Mouse (Mus musculus) intestine, embryonic 16.5 days (tissue): ENCODE results near the gene 1810046K07Rik. TPM values are rescaled to one million over a fixed set of nuclear protein-coding genes. Genes with fewer than 3 reads are reported as not detected.

Experiments
- ATAC-seq: fragments of 200-750 bp; cut with Nextera tagmentation; 2 replicates; pipeline ENCODE4 v1.8.0; 2017; ENCODE audit warnings: moderate TSS enrichment, moderate library complexity
- H3K27ac ChIP-seq: fragments of 300-500 bp; sonication (generic); 2 replicates; pipeline ENCODE4 v1.5.1; 2014; ENCODE audit warnings: mild to moderate bottlenecking, low read length
- H3K27me3 ChIP-seq: fragments of 300-500 bp; sonication (generic); replicated peaks from 2 replicates; pipeline ENCODE4 v1.6.1; 2014; ENCODE audit warnings: low read length, control low read depth, mixed read lengths; ENCODE audit not compliant: control insufficient read depth, insufficient read depth
- H3K36me3 ChIP-seq: fragments of 300-500 bp; sonication (generic); 2 replicates; pipeline ENCODE4 v1.6.1; 2014; ENCODE audit warnings: low read length, control low read depth; ENCODE audit not compliant: control insufficient read depth, insufficient read depth
- H3K4me1 ChIP-seq: fragments of 300-500 bp; sonication (generic); 2 replicates; pipeline ENCODE4 v1.6.1; 2014; ENCODE audit warnings: low read length, control low read depth, mixed read lengths; ENCODE audit not compliant: control insufficient read depth, insufficient read depth
- H3K4me2 ChIP-seq: fragments of 300-500 bp; sonication (generic); 2 replicates; pipeline ENCODE4 v1.6.1; 2014; ENCODE audit warnings: low read depth, low read length, control low read depth
- H3K4me3 ChIP-seq: fragments of 300-500 bp; sonication (generic); 2 replicates; pipeline ENCODE4 v1.5.1; 2014; ENCODE audit warnings: mild to moderate bottlenecking, low read length
- H3K9ac ChIP-seq: fragments of 300-500 bp; sonication (generic); 2 replicates; pipeline ENCODE4 v1.6.1; 2014; ENCODE audit warnings: low read depth, low read length
- H3K9me3 ChIP-seq: fragments of 300-500 bp; sonication (generic); 2 replicates; pipeline ENCODE4 v1.6.1; 2016; ENCODE audit warnings: low read length, control low read depth; ENCODE audit not compliant: control insufficient read depth
- WGBS: fragments of 180-500 bp; shearing (Covaris S2); extraction: QIAGEN DNeasy Blood & Tissue Kit; methylation state at CpG from one replicate; pipeline ENCODE4 v1.1.7; 2014; 5-methylcytosine and 5-hydroxymethylcytosine counted together
- polyA plus RNA-seq: library from polyadenylated mRNA; unstranded; fragments of >200 nt; fragmentation: Nextera tagmentation; extraction: Ambion mirVana; gene quantifications from 2 replicates; pipeline ENCODE4 v1.2.1, GENCODE M21; 2015

Gene 1810046K07Rik
- polyA plus RNA-seq, 1 experiment from 2014 or later, result not detected

- no peak overlapping the region for H3K9ac ChIP-seq
- H3K27me3 ChIP-seq, result no peaks in the 10 kb centered on the region
- no peak overlapping the region for H3K27ac ChIP-seq
- no peaks in the 10 kb centered on the region for H3K4me1 ChIP-seq
- H3K9me3 ChIP-seq, result no peaks in the 10 kb centered on the region
- WGBS, result 86% methylated on average over 13 of the region's 13 CpGs
- no peak overlapping the region for H3K4me3 ChIP-seq
- no peak overlapping the region for H3K4me2 ChIP-seq
- no peak for ATAC-seq
- no peaks in the 10 kb centered on the region for H3K36me3 ChIP-seq
Observed at GRCm38 (mm10) chr9:51331449-51332238, 2.9 kb upstream of the 1810046K07Rik start.

GRCm38 (mm10) chr9:51327555-51327903 is 1.2 kb downstream of the 1810046K07Rik start:
- ATAC-seq, result no peak
- Histone ChIP-seq H3K9me3 (no peaks in the 10 kb centered on the region), H3K27ac (no peak overlapping the region), H3K4me1 (no peaks in the 10 kb centered on the region), H3K4me2 (no peak overlapping the region), H3K4me3 (no peak overlapping the region), H3K27me3 (no peaks in the 10 kb centered on the region), H3K9ac (no peak overlapping the region), H3K36me3 (no peaks in the 10 kb centered on the region)
- 80% methylated on average over 5 of the region's 5 CpGs for WGBS

GRCm38 (mm10) chr9:51326619-51327554 is 1.8 kb downstream of the 1810046K07Rik start:
- no peaks in the 10 kb centered on the region for H3K9me3 ChIP-seq
- H3K27me3 ChIP-seq, result no peaks in the 10 kb centered on the region
- no peak for ATAC-seq
- H3K4me3 ChIP-seq, result no peak overlapping the region
- H3K4me1 ChIP-seq, result no peaks in the 10 kb centered on the region
- no peak overlapping the region for H3K27ac ChIP-seq
- H3K36me3 ChIP-seq, result no peaks in the 10 kb centered on the region
- no peak overlapping the region for H3K4me2 ChIP-seq
- 83% methylated on average over 11 of the region's 11 CpGs for WGBS
- H3K9ac ChIP-seq, result no peak overlapping the region

- Histone ChIP-seq H3K9me3 (no peaks in the 10 kb centered on the region), H3K36me3 (no peaks in the 10 kb centered on the region), H3K9ac (no peak overlapping the region), H3K4me1 (no peaks in the 10 kb centered on the region), H3K27ac (no peak overlapping the region), H3K4me2 (no peak overlapping the region), H3K4me3 (no peak overlapping the region), H3K27me3 (no peaks in the 10 kb centered on the region)
- 78% methylated on average over 7 of the region's 7 CpGs for WGBS
- ATAC-seq, result no peak
Observed at GRCm38 (mm10) chr9:51324406-51325065, 4.2 kb downstream of the 1810046K07Rik start.

- Histone ChIP-seq H3K4me2 (no peak overlapping the region), H3K36me3 (no peaks in the 10 kb centered on the region), H3K4me3 (no peak overlapping the region), H3K4me1 (no peaks in the 10 kb centered on the region), H3K27ac (no peak overlapping the region), H3K9me3 (no peaks in the 10 kb centered on the region), H3K9ac (no peak overlapping the region), H3K27me3 (no peaks in the 10 kb centered on the region; the same call in 1 of the 2 replicates)
- WGBS, result 84% methylated on average over 1 of the region's 1 CpGs
- no peak for ATAC-seq
Observed at GRCm38 (mm10) chr9:51320096-51320495, 8.6 kb downstream of the 1810046K07Rik start.

GRCm38 (mm10) chr9:51318246-51318645 is 10.5 kb downstream of the 1810046K07Rik start:
- Histone ChIP-seq H3K27ac (no peak overlapping the region), H3K4me1 (no peaks in the 10 kb centered on the region), H3K4me2 (no peak overlapping the region), H3K27me3 (no peaks in the 10 kb centered on the region; the same call in 1 of the 2 replicates), H3K9ac (no peak overlapping the region), H3K9me3 (no peaks in the 10 kb centered on the region), H3K4me3 (no peak overlapping the region), H3K36me3 (no peaks in the 10 kb centered on the region)
- no peak for ATAC-seq
- WGBS, result 83% methylated on average over 4 of the region's 4 CpGs

GRCm38 (mm10) chr9:51317322-51317721 is 11.4 kb downstream of the 1810046K07Rik start:
- 0 out of 2 replicates have a peak, but pooled peaks cover 3% of the 10 kb centered on the region for H3K4me1 ChIP-seq
- 92% methylated on average over 4 of the region's 4 CpGs for WGBS
- no peak overlapping the region for H3K4me3 ChIP-seq
- H3K27me3 ChIP-seq, result no peaks in the 10 kb centered on the region; the same call in 1 of the 2 replicates
- no peak overlapping the region for H3K27ac ChIP-seq
- no peak overlapping the region for H3K4me2 ChIP-seq
- no peaks in the 10 kb centered on the region for H3K9me3 ChIP-seq
- no peaks in the 10 kb centered on the region for H3K36me3 ChIP-seq
- H3K9ac ChIP-seq, result no peak overlapping the region
- ATAC-seq, result no peak

- Histone ChIP-seq H3K9me3 (no peaks in the 10 kb centered on the region), H3K9ac (no peak overlapping the region), H3K4me2 (no peak overlapping the region), H3K36me3 (no peaks in the 10 kb centered on the region), H3K4me1 (0 out of 2 replicates have a peak, but pooled peaks cover 3% of the 10 kb centered on the region), H3K27ac (no peak overlapping the region), H3K4me3 (no peak overlapping the region), H3K27me3 (no peaks in the 10 kb centered on the region; the same call in 1 of the 2 replicates)
- peak; percentile 67 for ATAC-seq
- 56% methylated on average over 6 of the region's 6 CpGs for WGBS
Observed at GRCm38 (mm10) chr9:51315402-51316063, 13.2 kb downstream of the 1810046K07Rik start.
